Mouse (Mus musculus): ENCODE measurements around the gene H2-Q2.
"Not testable (repeated sequence)": the region's sequence is repeated elsewhere in the genome, so short reads cannot be mapped to it uniquely, and the experiment has no call there.

H2-Q2 gene

GRCm38 (mm10) chr17:35342071-35342671 lies at the start of gene H2-Q2:
H2-Q2 (plus strand) TSS chr17:35342242.
- in situ Hi-C loops (cut with MseI, MboI) = no loop called here

GRCm38 (mm10) chr17:35295796-35296195 lies 46.2 kb upstream of the H2-Q2 start:
- in situ Hi-C loops (cut with MseI, MboI) = not testable (repeated sequence)

- in situ Hi-C loops (cut with MseI, MboI) = not testable (repeated sequence)
These were observed 41.6 kb upstream of the H2-Q2 start for GRCm38 (mm10) chr17:35300261-35300945.

GRCm38 (mm10) chr17:35301645-35302258 lies 40.3 kb upstream of the H2-Q2 start:
- in situ Hi-C loops (cut with MseI, MboI) = no loop called here

- in situ Hi-C loops (cut with MseI, MboI) = no loop called here
These were observed 38.8 kb upstream of the H2-Q2 start for GRCm38 (mm10) chr17:35303271-35303670.

- in situ Hi-C loops (cut with MseI, MboI) = no loop called here
These were observed 38.2 kb upstream of the H2-Q2 start for GRCm38 (mm10) chr17:35303756-35304350.

GRCm38 (mm10) chr17:35304478-35304877 lies 37.6 kb upstream of the H2-Q2 start:
- in situ Hi-C loops (cut with MseI, MboI) = no loop called here

- in situ Hi-C loops (cut with MseI, MboI) = not testable (repeated sequence)
These were observed 37.1 kb upstream of the H2-Q2 start for GRCm38 (mm10) chr17:35304921-35305320.

GRCm38 (mm10) chr17:35318671-35319070 lies 23.4 kb upstream of the H2-Q2 start:
- in situ Hi-C loops (cut with MseI, MboI) = no loop called here

GRCm38 (mm10) chr17:35320327-35321081 lies 21.5 kb upstream of the H2-Q2 start, which contains the start of gene H2-Q1:
H2-Q1 (plus strand) TSS chr17:35320405.
- in situ Hi-C loops (cut with MseI, MboI) = no loop called here

GRCm38 (mm10) chr17:35325124-35325523 lies 16.9 kb upstream of the H2-Q2 start:
- in situ Hi-C loops (cut with MseI, MboI) = not testable (repeated sequence)

- in situ Hi-C loops (cut with MseI, MboI) = not testable (repeated sequence)
These were observed 16.0 kb upstream of the H2-Q2 start for GRCm38 (mm10) chr17:35326000-35326399.

- in situ Hi-C loops (cut with MseI, MboI) = not testable (repeated sequence)
These were observed 12.3 kb upstream of the H2-Q2 start for GRCm38 (mm10) chr17:35329714-35330113.

GRCm38 (mm10) chr17:35331546-35331945 lies 10.5 kb upstream of the H2-Q2 start:
- in situ Hi-C loops (cut with MseI, MboI) = not testable (repeated sequence)

- in situ Hi-C loops (cut with MseI, MboI) = no loop called here
These were observed 852 bp downstream of the H2-Q2 start for GRCm38 (mm10) chr17:35342711-35343476.

GRCm38 (mm10) chr17:35347659-35348058 lies 5.6 kb downstream of the H2-Q2 start:
- in situ Hi-C loops (cut with MseI, MboI) = not testable (repeated sequence)

GRCm38 (mm10) chr17:35353275-35353674 lies 11.2 kb downstream of the H2-Q2 start:
- in situ Hi-C loops (cut with MseI, MboI) = not testable (repeated sequence)

- in situ Hi-C loops (cut with MseI, MboI) = no loop called here
These were observed 12.0 kb downstream of the H2-Q2 start for GRCm38 (mm10) chr17:35354071-35354470.

GRCm38 (mm10) chr17:35357086-35357485 lies 15.0 kb downstream of the H2-Q2 start:
- in situ Hi-C loops (cut with MseI, MboI) = no loop called here

- in situ Hi-C loops (cut with MseI, MboI) = no loop called here
These were observed 16.9 kb downstream of the H2-Q2 start for GRCm38 (mm10) chr17:35358763-35359469.
